Mouse (Mus musculus) midbrain, embryonic 12.5 days (tissue): ENCODE measurements around the gene Cacna1h. TPM values are rescaled to one million over a fixed set of nuclear protein-coding genes. Genes with fewer than 3 reads are reported as not detected.

Experiments
- ATAC-seq: fragments of 200-750 bp; cut with Nextera tagmentation; 2 replicates; pipeline ENCODE4 v1.8.0; 2017; ENCODE audit warnings: low read depth, moderate TSS enrichment, moderate library complexity; ENCODE audit not compliant: low FRiP score
- H3K27ac ChIP-seq: fragments of 300-500 bp; sonication (generic); replicated peaks from 2 replicates; pipeline ENCODE4 v1.5.1; 2016; ENCODE audit warnings: mild to moderate bottlenecking
- H3K27me3 ChIP-seq: fragments of 300-500 bp; sonication (generic); 2 replicates; pipeline ENCODE4 v1.6.1; 2016; ENCODE audit warnings: mild to moderate bottlenecking
- H3K36me3 ChIP-seq: fragments of 300-500 bp; sonication (generic); 2 replicates; pipeline ENCODE4 v1.6.1; 2016
- H3K4me1 ChIP-seq: fragments of 300-500 bp; sonication (generic); 2 replicates; pipeline ENCODE4 v1.6.1; 2016
- H3K4me2 ChIP-seq: fragments of 300-500 bp; sonication (generic); replicated peaks from 2 replicates; pipeline ENCODE4 v1.6.1; 2016; ENCODE audit warnings: mild to moderate bottlenecking, moderate library complexity
- H3K4me3 ChIP-seq: fragments of 300-500 bp; sonication (generic); 2 replicates; pipeline ENCODE4 v1.5.1; 2016; ENCODE audit warnings: mild to moderate bottlenecking
- H3K9ac ChIP-seq: fragments of 300-500 bp; sonication (generic); replicated peaks from 2 replicates; pipeline ENCODE4 v1.6.1; 2016; ENCODE audit warnings: mild to moderate bottlenecking, moderate library complexity
- H3K9me3 ChIP-seq: fragments of 300-500 bp; sonication (generic); 2 replicates; pipeline ENCODE4 v1.6.1; 2016; ENCODE audit warnings: mild to moderate bottlenecking
- WGBS: fragments of 180-500 bp; shearing (Covaris S2); methylation state at CpG from one replicate; pipeline ENCODE4 v1.1.7; 2016; 5-methylcytosine and 5-hydroxymethylcytosine counted together
- polyA plus RNA-seq: library from polyadenylated mRNA; unstranded; fragments of >200 nt; fragmentation: Nextera tagmentation; extraction: Ambion mirVana; gene quantifications from 2 replicates; pipeline ENCODE4 v1.2.1, GENCODE M21; 2016

Cacna1h gene
- polyA plus RNA-seq, 1 experiment from 2014 or later: 10.4 TPM

DNA sequence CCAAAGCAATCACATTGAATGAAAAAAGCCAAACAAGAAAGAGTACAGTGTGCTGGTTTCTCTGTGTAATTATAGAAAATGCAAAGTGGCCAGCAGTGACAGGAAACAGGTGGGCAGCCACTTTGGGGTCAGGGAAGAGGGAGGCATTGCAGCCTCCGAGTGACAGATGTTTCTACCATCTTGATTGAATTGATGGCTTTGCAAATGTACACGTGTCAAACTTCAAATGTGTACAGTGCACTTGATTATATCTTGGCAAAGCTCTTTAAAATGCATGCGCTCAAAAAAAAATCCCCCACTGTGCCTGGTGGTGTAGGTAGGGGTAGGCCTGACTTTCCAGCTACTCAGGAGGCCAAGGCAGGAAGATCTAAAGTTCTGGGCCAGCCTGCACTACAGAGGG lies 9.3 kb upstream of the Cacna1h start:
- Histone ChIP-seq H3K27me3 (peaks cover 5% of the 10 kb centered on the region; the same call in 1 of the 2 replicates), H3K4me3 (no peak overlapping the region), H3K36me3 (no peaks in the 10 kb centered on the region), H3K4me1 (no peaks in the 10 kb centered on the region), H3K4me2 (no peak overlapping the region), H3K9me3 (no peaks in the 10 kb centered on the region), H3K9ac (no peak overlapping the region), H3K27ac (no peak overlapping the region)
- ATAC-seq: no peak
- WGBS: 79% methylated on average over 3 of the region's 3 CpGs

DNA sequence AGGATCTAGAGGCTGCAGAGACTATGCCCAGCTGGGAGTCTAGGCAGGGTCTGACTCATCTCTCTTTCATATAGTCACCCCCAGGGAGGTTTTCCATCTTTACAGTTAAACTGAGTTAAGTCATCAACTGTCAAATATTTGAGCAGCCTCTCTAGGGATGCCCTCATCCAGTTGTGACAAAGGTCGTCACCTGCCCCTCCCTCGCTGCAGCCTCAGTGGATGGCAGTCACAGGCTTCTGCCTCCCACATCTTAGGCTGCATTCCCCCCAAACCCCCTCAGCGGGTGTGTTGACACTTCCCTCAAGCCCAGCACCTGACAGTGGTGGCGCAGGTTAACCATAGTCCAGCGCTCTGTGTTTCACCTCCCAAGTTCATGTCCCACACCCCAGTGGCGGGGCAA lies 7.8 kb upstream of the Cacna1h start:
- Histone ChIP-seq H3K27me3 (peaks cover 5% of the 10 kb centered on the region; the same call in 1 of the 2 replicates), H3K4me1 (no peaks in the 10 kb centered on the region), H3K36me3 (no peaks in the 10 kb centered on the region), H3K27ac (no peak overlapping the region), H3K9me3 (no peaks in the 10 kb centered on the region), H3K4me3 (no peak overlapping the region), H3K9ac (no peak overlapping the region), H3K4me2 (no peak overlapping the region)
- WGBS: 84% methylated on average over 6 of the region's 6 CpGs
- no peak for ATAC-seq

- peak overlapping the region; percentile 83 for H3K27ac ChIP-seq
- no peaks in the 10 kb centered on the region for H3K36me3 ChIP-seq
- under 1% methylated on average over 37 of the region's 40 CpGs for WGBS
- ATAC-seq: peak; percentile 62
- peak overlapping the region; percentile 96 for H3K4me2 ChIP-seq
- H3K4me1 ChIP-seq: peaks cover 45% of the 10 kb centered on the region
- H3K4me3 ChIP-seq: peak overlapping the region; percentile 77
- peak overlapping the region; percentile 78 for H3K9ac ChIP-seq
- H3K9me3 ChIP-seq: no peaks in the 10 kb centered on the region
- peaks cover 74% of the 10 kb centered on the region for H3K27me3 ChIP-seq
These were observed 363 bp downstream of the Cacna1h start for GRCm38 (mm10) chr17:25433223-25433616.

DNA sequence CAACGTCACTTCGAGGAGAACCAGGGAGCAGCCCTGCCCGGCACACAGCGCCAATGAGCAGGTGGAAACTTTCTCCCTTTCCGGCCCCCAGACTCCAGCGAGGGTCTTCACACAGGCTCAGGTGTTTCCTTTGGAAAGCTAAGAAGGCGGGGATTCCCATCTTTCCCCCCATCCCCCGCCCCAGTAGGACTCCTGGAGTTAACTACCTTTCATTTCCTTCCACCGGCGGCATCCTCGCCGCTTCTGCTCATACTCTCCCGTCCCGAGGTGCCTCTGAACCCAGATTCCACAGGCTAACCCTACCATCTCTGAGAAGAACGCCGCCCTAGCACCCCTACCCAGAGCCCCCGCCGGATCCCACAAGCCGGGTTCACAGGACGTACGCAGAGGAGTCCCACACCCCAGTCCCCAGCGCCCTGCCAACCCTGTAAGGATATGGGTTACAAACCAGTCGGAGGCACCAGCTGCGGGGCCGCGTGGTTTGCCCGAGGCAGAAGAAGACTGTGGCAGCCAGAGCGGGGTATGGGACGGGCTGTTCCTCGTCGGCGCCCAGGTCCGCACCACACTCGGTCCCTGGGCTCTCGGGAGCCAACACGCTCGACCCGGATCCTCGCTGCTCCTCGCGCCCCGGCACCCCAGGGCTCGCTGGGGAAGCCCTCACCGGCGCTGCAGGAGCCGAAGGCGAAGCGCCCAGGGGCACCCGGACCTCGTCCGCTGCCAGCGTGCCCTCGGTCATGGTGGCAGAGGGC lies 976 bp downstream of the Cacna1h start:
- H3K4me1 ChIP-seq: peaks cover 47% of the 10 kb centered on the region
- ATAC-seq: no peak; the same call in 1 of the 2 replicates
- H3K27ac ChIP-seq: peak overlapping the region; percentile 83
- peak overlapping the region; percentile 78 for H3K9ac ChIP-seq
- no peaks in the 10 kb centered on the region for H3K9me3 ChIP-seq
- H3K36me3 ChIP-seq: no peaks in the 10 kb centered on the region
- peaks cover 74% of the 10 kb centered on the region for H3K27me3 ChIP-seq
- peak overlapping the region; percentile 77 for H3K4me3 ChIP-seq
- under 1% methylated on average over 52 of the region's 53 CpGs for WGBS
- peak overlapping the region; percentile 96 for H3K4me2 ChIP-seq

DNA sequence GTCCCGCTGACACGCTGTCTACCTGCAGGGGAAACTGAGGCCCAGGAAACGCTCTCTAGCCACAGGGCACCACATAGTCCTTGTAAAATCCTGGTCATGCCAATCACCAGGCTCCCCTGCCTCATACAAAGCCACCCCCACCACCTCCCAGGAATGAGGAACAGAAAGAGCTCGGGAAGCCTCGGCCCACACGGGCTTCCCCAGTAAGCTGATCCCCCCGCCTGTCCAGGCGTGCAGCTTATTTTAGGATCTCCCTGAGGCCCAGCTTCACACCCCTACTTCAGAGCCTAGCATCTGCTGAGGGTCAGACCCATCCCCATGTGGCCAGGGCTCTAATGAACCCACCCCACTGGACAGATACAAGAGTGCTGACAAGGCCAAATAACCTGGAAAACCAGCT lies 3.0 kb downstream of the Cacna1h start:
- no peak overlapping the region for H3K27ac ChIP-seq
- H3K4me2 ChIP-seq: peak overlapping the region; percentile 96
- peaks cover 61% of the 10 kb centered on the region for H3K4me1 ChIP-seq
- H3K9ac ChIP-seq: peak overlapping the region; percentile 12; the same call in 1 of the 2 replicates
- no peaks in the 10 kb centered on the region for H3K36me3 ChIP-seq
- peaks cover 61% of the 10 kb centered on the region for H3K27me3 ChIP-seq
- H3K9me3 ChIP-seq: no peaks in the 10 kb centered on the region
- H3K4me3 ChIP-seq: no peak overlapping the region
- ATAC-seq: no peak
- 50% methylated on average over 8 of the region's 8 CpGs for WGBS

DNA sequence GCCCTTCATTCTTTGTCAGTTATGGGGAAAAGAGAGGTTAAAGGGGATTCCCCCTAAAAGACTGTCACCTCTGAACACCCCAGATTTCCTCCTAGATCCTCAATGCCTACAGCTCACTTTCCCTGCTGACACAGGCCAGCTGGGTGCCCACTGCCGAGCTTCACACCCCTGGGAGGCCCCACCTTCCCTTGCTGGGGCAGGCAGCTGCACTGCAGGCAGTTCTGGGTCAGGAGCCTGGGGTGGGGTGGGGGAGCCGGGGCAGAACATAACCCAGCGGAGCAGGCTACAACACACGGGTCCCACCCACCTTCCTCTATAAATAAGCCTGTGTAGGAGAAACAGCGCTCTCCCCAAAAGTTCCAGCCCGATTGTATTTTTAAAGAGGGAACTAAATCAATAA lies 3.7 kb downstream of the Cacna1h start:
- no peak overlapping the region for H3K4me2 ChIP-seq
- H3K27ac ChIP-seq: no peak overlapping the region
- H3K36me3 ChIP-seq: no peaks in the 10 kb centered on the region
- H3K27me3 ChIP-seq: peaks cover 54% of the 10 kb centered on the region
- 50% methylated on average over 6 of the region's 6 CpGs for WGBS
- peaks cover 64% of the 10 kb centered on the region for H3K4me1 ChIP-seq
- no peaks in the 10 kb centered on the region for H3K9me3 ChIP-seq
- ATAC-seq: no peak
- no peak overlapping the region for H3K9ac ChIP-seq
- no peak overlapping the region for H3K4me3 ChIP-seq

GRCm38 (mm10) chr17:25429240-25429639 lies 4.3 kb downstream of the Cacna1h start:
- H3K4me1 ChIP-seq: peaks cover 64% of the 10 kb centered on the region
- no peak overlapping the region for H3K9ac ChIP-seq
- H3K27ac ChIP-seq: no peak overlapping the region
- no peaks in the 10 kb centered on the region for H3K9me3 ChIP-seq
- ATAC-seq: no peak
- 63% methylated on average over 5 of the region's 5 CpGs for WGBS
- no peak overlapping the region for H3K4me3 ChIP-seq
- H3K27me3 ChIP-seq: peaks cover 48% of the 10 kb centered on the region
- H3K36me3 ChIP-seq: no peaks in the 10 kb centered on the region
- H3K4me2 ChIP-seq: no peak overlapping the region

GRCm38 (mm10) chr17:25427441-25427840 lies 6.1 kb downstream of the Cacna1h start:
- H3K4me1 ChIP-seq: peaks cover 52% of the 10 kb centered on the region
- H3K4me2 ChIP-seq: no peak overlapping the region
- H3K9ac ChIP-seq: no peak overlapping the region
- H3K27me3 ChIP-seq: peaks cover 32% of the 10 kb centered on the region
- 37% methylated on average over 10 of the region's 10 CpGs for whole genome bisulfite sequencing
- ATAC-seq: no peak
- H3K9me3 ChIP-seq: no peaks in the 10 kb centered on the region
- no peak overlapping the region for H3K27ac ChIP-seq
- no peak overlapping the region for H3K4me3 ChIP-seq
- H3K36me3 ChIP-seq: no peaks in the 10 kb centered on the region

DNA sequence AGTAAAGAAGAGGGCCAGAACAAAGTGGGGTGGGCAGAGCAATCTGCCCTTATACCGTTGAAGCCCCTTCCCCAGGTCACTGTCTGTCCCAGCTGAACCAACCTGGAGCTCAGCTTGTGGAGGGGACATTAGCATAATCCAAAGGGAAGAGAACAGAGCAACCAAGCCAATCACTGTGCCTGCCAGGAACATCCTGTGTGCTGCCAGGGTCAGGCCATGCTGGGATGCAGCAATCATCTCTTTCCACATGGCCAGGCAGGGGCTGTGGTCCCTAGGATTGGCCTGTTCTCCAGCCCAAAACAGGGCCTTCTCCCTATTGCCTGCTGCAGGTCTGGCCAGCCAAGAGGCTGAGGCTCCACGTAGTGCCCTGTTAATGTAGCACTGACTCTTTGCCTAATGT lies 7.6 kb downstream of the Cacna1h start:
- Histone ChIP-seq H3K9ac (0 out of 2 replicates have a peak overlapping the region, but pooled peaks have one; percentile 1), H3K9me3 (no peaks in the 10 kb centered on the region), H3K4me1 (peaks cover 44% of the 10 kb centered on the region), H3K36me3 (no peaks in the 10 kb centered on the region), H3K27ac (no peak overlapping the region), H3K4me2 (no peak overlapping the region), H3K4me3 (no peak overlapping the region), H3K27me3 (peaks cover 18% of the 10 kb centered on the region)
- WGBS: 65% methylated on average over 2 of the region's 2 CpGs
- ATAC-seq: no peak

- Histone ChIP-seq H3K9me3 (no peaks in the 10 kb centered on the region), H3K27me3 (peaks cover 4% of the 10 kb centered on the region; the same call in 1 of the 2 replicates), H3K27ac (no peak overlapping the region; the same call in 1 of the 2 replicates), H3K4me3 (no peak overlapping the region), H3K9ac (no peak overlapping the region), H3K4me1 (peaks cover 45% of the 10 kb centered on the region), H3K4me2 (no peak overlapping the region), H3K36me3 (no peaks in the 10 kb centered on the region)
- ATAC-seq: no peak
- 35% methylated on average over 8 of the region's 8 CpGs for WGBS
These were observed 9.0 kb downstream of the Cacna1h start for GRCm38 (mm10) chr17:25424526-25425080.

GRCm38 (mm10) chr17:25420998-25421397 lies 12.6 kb downstream of the Cacna1h start:
- Histone ChIP-seq H3K9me3 (no peaks in the 10 kb centered on the region), H3K4me3 (no peak overlapping the region), H3K4me2 (no peak overlapping the region), H3K9ac (no peak overlapping the region), H3K27me3 (no peaks in the 10 kb centered on the region), H3K36me3 (no peaks in the 10 kb centered on the region), H3K27ac (no peak overlapping the region), H3K4me1 (peaks cover 68% of the 10 kb centered on the region)
- WGBS: 90% methylated on average over 3 of the region's 3 CpGs
- ATAC-seq: no peak

DNA sequence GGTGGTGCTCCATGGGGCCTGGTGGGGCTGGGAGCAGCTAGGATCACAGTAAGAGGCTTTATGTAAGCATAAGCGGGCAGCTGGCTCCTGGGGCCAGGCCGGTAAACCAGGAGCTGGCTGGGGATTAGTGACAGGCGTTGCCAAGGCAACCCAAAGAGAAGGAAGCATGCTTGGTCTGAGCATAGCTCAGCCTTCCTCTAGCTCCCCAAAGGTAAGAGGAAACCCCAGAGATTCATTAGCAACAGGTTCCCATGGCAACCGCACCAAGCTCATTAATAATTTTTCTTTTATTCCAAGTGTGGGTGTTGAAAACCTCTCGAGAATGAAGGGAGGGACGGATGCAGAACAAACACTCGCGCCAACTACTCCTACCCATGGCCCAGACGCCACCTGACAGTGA lies 14.7 kb downstream of the Cacna1h start:
- WGBS: 7% methylated on average over 9 of the region's 9 CpGs
- H3K9ac ChIP-seq: no peak overlapping the region
- H3K36me3 ChIP-seq: no peaks in the 10 kb centered on the region
- H3K27ac ChIP-seq: peak overlapping the region; percentile 82
- peaks cover 73% of the 10 kb centered on the region for H3K4me1 ChIP-seq
- ATAC-seq: peak; percentile 75
- no peak overlapping the region for H3K4me3 ChIP-seq
- no peaks in the 10 kb centered on the region for H3K9me3 ChIP-seq
- H3K27me3 ChIP-seq: peaks cover 4% of the 10 kb centered on the region; the same call in 1 of the 2 replicates
- peak overlapping the region; percentile 19 for H3K4me2 ChIP-seq
